Mouse (Mus musculus) megakaryocyte progenitor cell, adult 5-6 weeks (primary cell): ENCODE results near the gene Polr1c. TPM values are rescaled to one million over a fixed set of nuclear protein-coding genes. Genes with fewer than 3 reads are reported as not detected.

Source experiments
- ATAC-seq: replicated peaks from 2 replicates; pipeline ENCODE4 v1.8.0; 2016; ENCODE audit warnings: mild to moderate bottlenecking, moderate TSS enrichment, inconsistent platforms; ENCODE audit not compliant: poor library complexity
- total RNA-seq, 2 experiments: library from RNA; stranded (forward) in 1 of 2; stranded (reverse) in 1 of 2; fragments of 157-497, 149-512 nt in 1 of 2; fragments of 200-1000 nt in 1 of 2; gene quantifications; 2 replicates each; pipeline versions ENCODE4 v1.2.3 to v1.2.4; 2015 to 2017

Polr1c gene
- total RNA-seq, 2 experiments from 2014 or later, result 59.9 to 60.8 TPM

DNA sequence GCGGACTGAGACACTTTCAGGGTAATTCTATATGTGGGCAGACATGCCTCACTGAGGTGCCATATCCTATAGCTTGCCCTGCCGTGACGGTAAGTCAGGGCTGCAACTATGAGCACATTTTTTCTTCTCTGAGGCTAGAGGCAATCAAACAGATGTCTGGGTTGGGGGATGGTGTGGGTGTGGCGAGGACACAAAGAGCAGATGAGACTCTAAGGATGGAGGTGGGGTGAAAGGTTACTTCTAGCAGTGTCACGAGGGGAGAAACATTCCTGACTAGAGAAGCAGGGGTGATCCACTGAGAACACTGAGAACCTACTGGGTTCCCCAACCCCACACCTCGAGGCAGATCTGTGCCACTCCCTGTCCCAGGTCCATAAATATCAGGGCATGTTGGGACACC is 19.1 kb upstream of the Polr1c start:
- no peak for ATAC-seq

DNA sequence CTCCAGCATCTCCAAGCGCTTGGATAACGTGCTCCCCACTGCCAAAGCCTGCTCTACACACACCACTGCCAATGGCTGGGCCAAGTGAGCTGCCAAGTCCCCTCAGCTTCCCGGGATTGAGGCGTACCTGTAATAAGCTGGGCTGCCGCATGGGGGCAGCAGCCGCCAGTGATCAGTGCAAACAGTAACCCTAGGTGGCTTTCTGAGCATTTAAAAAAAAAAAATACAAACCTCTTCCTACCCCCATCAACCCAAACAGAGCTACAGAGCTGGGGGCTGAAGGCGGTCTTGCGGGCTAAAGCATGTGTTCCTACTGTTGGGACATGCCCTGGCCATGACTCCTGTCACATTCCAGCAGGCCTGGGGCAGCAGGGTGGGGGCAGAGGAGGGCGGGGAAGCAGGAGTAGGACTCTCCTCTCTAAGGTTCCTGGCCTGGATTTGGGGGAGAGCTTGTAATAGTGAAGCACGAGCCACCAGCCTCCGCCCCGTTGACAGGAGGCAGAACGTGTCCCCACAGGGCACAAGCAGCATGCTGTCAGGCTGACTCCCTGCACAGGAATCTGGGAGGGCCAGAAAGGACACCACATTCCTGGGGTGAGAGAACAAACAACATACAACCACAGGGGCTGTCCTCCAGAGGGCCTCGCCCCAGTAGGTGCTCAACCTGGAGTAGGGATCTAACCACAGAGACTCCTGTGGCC is 18.2 kb upstream of the Polr1c start:
- ATAC-seq, result peak; percentile 94

DNA sequence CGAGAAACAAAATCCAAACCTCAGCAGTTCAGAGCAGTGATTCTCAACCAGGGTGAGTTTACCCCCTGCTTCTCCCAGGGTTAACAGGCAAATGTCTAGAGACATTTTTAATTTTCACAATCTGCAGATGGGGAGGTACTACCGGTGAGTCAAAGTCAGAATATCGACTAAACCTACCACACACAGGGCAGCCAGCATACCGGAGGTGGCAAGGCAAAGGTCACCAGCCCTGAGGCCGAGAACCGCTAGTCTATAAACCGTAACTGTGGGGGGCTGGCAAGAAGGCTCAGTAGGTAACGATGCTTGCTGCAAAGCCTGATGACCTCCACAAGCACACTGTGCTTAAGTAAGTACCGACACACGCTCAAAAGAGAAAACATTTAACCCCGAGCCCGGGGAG is 17.6 kb upstream of the Polr1c start:
- no peak for ATAC-seq

DNA sequence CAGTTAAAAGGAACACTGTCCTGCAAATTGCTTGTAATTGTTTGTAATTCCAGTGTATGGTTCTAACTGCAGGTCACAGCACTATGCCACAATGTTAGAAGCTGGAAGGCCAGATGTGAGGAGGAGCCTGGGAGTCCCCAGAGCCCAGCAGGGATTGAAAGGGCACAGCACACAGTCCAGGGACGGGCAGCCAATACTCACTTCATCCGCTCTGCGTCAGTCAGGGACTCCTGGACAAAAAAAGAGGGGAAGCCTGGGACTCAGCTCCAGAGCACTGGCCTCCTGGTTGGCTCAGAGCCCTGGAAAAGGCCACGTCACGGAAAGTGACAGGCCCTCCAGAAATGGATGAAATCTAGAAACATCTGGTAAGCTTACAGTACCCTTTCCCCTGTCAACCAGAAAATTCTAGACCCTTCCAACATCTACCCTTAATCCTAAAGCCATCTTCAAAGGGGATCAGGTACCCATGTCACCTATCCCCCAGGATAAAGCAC is 14.4 kb upstream of the Polr1c start:
- ATAC-seq, result no peak

DNA sequence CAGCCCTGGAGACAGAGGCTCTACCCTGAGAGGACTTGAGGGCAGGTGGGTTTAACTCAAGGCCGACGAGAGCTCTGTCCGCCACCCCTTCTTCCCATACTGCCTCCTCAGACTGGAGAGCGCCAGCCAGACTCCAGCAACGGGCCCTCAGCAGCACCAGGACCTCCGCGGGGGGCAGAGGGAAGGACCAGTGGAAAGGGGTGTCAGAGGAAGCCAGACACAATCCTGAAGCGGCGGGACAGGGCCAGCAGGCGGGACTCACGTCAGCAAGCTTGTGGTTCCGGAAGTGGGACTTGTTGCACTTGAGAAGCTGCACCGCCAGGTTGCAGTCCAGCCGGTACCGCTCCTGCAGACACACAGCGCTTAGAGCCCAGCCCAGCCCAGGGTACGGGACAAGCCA is 11.8 kb upstream of the Polr1c start:
- ATAC-seq, result no peak

DNA sequence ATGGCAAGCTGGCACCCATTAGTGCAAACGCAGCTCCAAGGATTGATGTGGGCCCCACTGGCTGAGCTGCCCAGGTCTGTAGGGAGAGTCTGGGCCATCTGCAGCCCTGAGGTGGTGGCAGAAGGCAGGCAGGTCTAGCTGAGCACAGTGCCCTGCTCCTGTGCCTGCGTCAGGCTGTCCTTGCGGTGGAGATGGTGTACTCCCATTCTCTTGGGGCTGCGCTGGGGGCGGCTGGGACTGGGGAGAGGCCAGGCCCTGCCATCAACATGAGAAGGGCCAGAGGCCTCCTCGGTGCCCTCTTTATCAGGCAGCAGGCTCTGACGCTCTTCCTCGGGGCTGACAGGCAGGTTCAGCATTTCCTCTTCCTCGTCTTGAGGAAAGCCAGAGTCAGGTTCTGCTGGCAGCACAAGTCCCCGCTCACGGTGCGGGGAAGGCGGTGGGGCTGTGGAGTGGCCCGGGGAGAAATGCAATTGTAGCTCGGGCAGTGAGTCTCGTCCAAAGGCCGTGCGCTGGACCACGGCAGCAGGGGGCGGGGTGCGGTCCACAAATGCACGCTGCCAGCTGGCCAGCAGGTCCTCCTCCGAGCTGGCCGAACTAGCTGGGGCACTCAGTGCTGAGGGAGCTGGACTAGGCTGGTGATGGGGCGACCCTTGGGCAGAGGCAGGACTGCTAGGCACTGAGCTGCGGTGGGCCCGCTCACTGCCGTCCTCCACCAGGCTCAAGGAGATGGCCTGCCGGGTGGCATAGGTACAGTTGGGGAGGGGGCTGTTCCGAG is 10.6 kb upstream of the Polr1c start:
- ATAC-seq, result no peak

DNA sequence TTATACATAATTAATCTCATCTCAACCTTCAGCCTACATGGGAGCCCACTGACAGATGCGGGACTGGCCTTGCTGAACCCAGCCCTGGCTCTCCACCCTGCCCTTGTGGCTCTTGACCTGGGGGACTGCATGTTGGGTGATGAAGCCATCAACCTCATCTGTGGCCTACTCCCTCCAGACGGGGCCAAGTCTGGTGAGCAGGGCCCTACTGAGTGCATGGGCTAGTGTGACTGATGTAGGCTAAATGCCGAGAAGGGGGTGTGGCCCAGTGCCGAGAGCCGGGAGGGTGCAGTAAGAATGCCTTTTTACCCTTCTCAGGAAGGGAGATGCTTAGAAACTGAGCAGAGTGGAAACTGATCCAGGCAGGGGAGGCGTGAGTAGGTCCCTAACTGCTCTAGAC is 7.3 kb upstream of the Polr1c start:
- ATAC-seq, result no peak

DNA sequence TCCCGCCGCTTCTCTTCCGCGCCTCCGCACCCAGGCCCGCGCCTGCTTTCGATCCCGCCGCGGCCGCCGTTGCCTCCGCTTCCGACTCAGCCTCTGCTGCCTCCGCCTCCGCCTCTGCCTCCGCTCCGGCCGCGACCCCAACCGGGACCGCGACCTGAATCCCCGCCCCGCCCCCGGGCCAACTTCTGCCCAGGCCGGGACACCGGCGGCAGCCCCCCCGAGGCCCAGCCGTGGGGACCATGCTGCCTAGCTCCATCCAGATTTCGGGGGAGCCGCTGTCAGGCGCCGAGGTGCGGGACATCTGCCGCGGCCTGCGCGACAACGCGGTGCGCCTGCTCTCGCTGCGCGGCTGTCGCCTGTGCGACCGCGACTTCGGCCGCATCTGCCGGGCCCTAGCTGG is 6.3 kb upstream of the Polr1c start:
- no peak for ATAC-seq

DNA sequence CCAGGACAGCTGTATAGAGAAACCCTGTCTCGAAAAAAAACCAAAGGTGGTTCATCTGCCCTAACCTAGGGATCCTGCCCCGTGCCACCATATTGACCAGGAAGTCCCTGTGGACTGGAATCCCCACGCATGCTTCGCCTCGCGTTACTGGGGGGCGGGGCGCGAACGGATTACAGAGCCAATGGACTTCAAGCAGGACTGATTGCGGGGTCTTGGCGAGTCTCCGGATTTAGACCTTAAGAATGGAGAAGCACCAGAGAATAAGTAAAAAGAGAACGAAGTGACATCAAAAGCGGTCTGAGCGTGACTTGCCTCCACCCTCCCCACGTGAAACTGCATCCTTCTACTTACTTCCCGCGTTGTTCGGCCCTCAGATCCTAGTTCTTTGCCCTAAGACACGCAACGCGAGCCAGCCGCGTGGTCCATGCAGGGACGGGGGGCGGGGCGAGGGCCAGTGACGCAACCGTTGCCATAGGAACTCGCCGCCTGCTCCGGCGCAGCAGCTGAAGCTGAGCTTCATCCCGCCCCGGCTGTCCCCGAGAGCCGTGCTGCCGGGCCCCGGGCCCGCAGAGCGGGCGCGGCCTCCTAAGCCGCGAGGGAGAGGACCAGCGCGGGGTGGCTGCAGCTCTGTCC is 5.7 kb upstream of the Polr1c start, which contains the start of gene Lrrc73:
Gene Lrrc73, plus strand, starts transcription at position 80 of the 633 bp plus-strand sequence.
- ATAC-seq, result peak; percentile 82

DNA sequence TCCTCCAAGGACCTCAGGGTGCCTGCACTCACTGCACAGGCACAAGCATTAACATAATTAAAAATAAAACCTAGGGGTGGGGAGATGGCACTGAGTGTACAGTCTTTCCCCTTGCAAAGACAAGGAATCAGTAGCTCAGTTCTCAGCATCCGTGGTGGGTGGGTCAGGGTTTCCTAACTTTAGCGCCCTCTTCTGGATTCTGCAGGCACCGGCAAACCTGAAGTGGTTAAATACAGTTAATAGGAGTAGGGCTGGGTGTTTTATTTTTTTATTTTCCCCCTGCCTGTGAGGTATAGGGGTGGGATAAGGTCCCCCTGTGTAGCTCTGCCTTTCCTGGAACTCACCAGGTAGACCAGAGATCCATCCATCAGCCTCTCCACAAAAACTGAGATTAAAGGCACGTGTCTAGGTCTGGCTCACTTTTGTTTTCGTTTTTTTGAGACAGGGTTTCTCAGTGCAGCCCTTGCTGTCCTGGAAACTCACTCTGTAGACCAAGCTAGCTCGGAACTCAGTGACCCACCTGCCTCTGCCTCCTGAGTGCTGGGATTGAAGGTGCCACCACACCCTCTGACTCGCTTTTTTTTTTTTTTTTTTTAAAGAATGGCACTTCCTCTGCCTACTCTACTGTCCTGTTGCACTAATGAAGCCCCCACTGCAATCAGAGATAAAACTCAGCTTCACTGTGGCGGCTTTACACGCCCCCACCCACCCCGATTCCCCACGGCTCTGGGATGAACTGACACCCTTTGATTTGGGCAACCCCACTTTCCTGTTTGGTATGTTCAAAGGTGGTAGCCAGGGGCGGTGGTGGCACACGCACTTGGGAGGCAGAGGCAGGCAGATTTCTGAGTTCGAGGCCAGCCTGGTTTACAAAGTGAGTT is 5.0 kb upstream of the Polr1c start:
- peak; percentile 43 for ATAC-seq

DNA sequence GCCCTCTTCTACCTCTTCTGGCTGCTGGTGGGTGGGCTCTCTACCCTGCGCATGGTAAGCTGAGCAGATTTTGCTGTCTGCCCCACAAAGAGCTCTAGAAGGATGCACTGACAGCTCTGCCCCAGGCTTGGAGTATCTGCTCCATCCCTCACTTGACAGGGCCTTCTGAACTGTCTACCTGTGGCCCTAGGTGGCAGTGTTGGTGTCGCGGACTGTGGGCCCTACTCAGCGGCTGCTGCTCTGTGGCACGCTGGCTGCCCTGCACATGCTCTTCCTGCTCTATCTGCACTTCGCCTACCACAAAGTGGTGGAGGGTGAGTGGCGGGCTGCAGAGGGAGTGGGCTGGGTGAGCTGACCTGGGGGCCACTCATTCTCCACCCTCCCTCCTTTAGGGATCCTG is 3.3 kb upstream of the Polr1c start:
- ATAC-seq, result no peak

DNA sequence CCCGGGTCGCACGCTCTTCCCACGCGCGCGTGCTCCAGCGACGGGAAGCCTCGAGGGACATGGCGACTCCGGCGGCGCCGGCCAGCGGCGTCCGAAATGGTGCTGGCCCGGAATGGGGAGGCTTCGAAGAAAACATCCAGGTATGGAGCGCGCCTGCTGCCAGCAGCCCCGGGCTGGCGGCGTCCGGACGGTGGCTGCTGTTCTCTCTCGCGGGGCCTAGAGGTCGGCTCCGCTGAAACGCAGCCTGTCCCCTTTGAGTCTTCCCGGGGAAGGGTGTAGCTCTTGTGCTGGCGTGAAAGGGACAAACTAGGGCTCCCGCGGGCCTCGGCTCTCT is 302 bp upstream of the Polr1c start:
- no peak for ATAC-seq

DNA sequence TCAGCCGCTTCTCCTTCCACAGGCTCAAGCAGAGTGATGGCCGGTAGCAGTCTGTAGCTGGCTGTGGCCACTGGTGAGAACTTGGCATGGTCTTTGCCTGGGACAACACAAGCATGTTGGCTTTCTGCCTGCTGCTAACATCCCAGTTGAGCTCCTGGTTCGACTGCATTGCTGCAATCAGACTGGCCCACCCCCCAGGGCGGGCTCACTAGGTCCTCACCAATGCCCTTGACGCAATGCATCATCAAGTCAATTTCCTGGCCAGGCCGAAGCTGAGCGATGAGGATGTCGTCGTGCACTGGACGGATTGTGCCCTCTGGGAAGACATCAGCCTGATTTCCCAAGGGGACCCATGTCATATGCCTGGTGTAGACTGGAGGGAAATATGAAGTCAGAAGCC is 3.3 kb downstream of the Polr1c start:
- ATAC-seq, result no peak

DNA sequence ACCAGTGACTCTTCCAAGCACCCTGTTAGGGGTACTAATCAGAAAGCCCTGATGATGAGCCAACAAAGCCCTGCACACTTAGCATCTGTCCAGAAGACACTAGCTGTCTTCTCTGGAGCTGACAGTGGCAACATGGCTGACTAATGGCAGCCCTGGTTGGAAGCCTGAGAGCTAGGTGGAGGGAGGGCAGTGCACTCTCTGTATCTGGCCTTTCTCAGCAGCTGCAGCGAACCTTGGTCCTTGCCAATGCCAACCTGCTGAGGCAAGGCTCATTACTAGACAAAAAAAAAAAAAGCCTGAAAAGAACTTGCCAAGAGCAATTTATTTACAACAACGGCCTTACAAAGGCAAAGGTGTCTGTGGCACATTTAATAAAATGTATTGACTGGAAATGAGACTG is 4.2 kb downstream of the Polr1c start:
- no peak for ATAC-seq

DNA sequence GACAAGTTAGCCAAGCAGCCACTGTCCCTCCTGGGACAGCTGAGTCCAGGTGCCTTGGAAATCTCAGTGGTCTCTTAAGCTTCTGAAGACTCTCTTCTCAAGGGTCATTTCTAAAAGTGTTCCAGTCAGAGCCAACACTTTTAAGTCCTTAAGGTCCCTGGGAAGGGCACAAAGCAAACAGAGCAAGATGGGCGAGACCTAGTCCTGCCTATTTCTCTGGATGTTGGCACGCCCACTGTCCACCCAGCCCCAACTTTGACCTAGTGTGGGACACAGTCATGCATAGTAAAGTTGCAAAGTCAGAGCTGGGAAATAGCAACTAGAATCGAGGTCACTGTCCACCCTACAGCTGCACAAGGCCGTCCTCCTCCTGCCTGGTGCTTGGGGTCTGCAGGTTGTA is 4.9 kb downstream of the Polr1c start:
- ATAC-seq, result no peak

DNA sequence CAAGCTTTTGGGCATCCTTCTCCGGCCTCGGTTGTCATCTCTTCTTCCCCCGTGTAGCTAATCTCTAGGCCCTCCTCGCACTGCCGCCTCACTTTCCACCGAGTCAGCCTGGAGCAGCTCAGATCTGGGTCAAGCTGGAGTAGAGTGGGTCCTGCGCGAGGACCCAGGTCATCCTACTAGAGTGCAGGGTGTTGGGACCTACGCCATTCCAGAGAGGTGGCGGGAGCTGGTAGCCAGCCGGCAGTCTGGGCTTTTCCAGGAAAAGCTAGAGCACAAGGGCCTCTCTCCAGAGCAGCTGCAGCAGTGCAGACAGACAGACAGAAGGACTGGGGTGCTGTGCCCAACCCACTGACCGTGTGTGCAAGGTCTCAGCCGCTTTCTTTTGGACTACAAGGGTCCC is 5.6 kb downstream of the Polr1c start:
- no peak for ATAC-seq

DNA sequence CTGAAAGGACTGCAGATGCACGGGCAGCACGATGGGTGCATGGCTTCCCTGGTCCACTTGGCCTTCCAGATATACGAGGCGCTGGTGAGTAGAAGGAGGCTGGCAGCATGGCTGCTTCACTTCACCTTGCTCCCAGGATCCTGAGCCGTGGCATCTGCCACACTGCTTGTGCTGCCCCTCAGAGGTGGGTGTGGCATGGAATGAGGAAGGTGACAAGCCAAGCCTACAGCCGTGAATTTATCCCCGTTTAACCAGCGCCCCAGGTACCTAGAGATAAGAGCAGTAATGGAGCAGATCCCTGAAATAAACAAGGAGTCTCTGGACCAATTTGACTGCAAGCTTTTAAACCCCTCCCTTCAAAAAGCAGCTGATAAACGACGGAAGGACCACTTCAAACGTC is 6.4 kb downstream of the Polr1c start:
- no peak for ATAC-seq

DNA sequence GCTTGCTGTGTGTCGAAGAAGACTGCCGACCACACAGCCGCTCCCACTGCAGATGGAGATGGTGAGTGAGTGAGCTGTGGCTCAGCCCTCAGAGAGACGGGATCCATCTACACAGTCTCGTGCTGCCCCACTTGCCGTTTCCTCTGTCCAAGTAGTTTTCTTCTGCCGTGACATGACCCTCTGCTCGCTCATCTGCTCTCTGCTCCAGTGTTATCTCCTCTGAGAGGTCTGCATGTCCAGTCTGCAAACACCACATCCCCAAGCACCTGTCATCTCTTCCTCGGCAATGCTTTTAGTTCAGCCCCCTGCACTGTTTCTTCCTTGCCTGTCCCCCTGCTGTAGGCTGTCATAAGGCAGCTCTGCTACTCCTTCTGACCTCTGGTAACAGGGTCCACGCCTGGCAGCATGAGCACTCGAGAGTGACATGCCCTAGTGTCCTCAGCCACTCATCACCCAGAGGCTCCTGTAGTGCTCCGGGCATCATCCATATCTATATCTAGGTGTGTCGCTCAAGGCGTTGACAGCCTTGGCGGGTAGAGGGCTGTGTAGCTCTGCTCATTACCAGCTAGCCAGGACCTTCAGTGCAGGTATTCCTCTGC is 8.2 kb downstream of the Polr1c start:
- ATAC-seq, result no peak

DNA sequence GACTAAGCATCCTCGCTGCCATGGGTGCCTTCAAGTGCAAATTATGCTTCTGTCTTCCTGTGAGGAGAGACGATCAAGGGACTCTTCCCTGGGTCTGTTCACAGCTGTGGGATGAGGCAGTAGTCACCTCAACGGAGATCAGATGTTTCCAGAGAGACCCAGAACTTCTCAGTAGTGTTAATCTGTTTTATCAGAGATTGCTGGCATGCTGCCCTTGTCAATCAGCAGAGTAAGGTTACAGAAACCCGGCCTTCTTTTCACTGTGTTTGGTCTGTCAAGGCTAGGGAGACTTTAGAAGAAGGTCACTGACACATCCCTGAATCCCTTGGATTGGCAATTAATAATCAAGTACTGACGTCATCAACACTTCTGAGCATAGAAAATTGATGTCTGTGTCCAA is 10.4 kb downstream of the Polr1c start:
- ATAC-seq, result peak; percentile 19; the same call in 1 of the 2 replicates

DNA sequence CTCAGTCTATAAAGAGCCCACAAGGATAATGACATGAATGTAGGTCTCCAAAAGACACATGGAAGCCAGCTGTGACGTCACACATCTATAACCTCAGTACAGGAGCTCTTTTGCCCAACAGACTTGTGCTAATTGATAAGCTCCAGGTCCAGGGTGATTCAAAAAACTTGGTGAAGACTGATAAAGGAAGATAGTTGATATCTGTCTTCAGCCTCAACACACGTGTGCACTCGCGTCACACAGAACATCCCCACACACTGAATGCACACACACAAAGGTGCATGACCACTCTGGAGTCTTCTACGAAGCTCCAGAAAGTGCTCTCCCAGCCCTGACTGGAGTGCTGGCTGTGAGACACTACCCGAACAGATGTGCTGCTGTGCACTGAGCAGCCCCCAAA is 10.8 kb downstream of the Polr1c start:
- peak; percentile 67 for ATAC-seq

DNA sequence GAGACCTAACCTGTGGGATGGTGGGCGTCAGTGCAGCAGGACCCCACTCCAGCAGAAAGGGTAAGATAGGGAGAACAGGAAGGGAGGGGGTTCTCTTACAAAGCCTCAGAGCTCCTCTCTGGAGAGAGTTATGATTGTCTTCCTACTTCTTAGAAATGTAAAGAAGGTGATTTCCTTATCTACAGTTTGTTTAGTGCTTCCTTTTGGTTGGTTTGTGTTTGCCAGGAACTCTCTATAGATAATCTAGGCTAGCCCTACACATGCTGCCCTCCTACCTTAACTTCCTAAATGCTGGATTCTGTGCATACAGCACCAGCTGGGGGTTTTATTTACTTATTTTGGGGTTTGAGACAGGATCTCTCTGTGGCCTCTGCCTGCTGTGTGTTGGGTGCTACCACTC is 11.8 kb downstream of the Polr1c start:
- ATAC-seq, result no peak
